Mouse (Mus musculus) mesoderm, embryonic 11.5 days (tissue): ENCODE data around the gene Olfr488.
"Not testable (repeated sequence)": the region's sequence is repeated elsewhere in the genome, so short reads cannot be mapped to it uniquely, and the experiment has no call there.

ENCODE experiments used
- DNase-seq: peaks from one replicate; pipeline ENCODE4 v3.0.0-alpha.2; 2012; ENCODE audit warnings: low read depth, low spot score

Gene Olfr488

GRCm38 (mm10) chr7:108258247-108258646 is at the start of gene Olfr488:
TSS of gene Olfr488 (minus strand) at chr7:108258347.
- no peak for DNase-seq

- no peak for DNase-seq
These were observed 30.7 kb upstream of the Olfr488 start, which contains the start of gene Olfr490 for GRCm38 (mm10) chr7:108288834-108289233. TSS of gene Olfr490 (minus strand) at chr7:108288934.

GRCm38 (mm10) chr7:108233551-108233950 is 24.6 kb downstream of the Olfr488 start:
- DNase-seq = no peak

GRCm38 (mm10) chr7:108214536-108214935 is 43.6 kb downstream of the Olfr488 start, which contains the start of gene Olfr487:
TSS of gene Olfr487 (minus strand) at chr7:108214636.
- not testable (repeated sequence) for DNase-seq
